Mouse (Mus musculus): Measurements from ENCODE around the gene Gjb4. TPM values are rescaled to one million over a fixed set of nuclear protein-coding genes. Genes with fewer than 3 reads are reported as not detected.

The Gjb4 gene
- total RNA-seq (2014; rRNA removed): not detected in 2 replicates
- not detected in 2 replicates for polyA plus RNA-seq (2015; fragmentation: Nextera tagmentation; extraction: Ambion mirVana)

DNA sequence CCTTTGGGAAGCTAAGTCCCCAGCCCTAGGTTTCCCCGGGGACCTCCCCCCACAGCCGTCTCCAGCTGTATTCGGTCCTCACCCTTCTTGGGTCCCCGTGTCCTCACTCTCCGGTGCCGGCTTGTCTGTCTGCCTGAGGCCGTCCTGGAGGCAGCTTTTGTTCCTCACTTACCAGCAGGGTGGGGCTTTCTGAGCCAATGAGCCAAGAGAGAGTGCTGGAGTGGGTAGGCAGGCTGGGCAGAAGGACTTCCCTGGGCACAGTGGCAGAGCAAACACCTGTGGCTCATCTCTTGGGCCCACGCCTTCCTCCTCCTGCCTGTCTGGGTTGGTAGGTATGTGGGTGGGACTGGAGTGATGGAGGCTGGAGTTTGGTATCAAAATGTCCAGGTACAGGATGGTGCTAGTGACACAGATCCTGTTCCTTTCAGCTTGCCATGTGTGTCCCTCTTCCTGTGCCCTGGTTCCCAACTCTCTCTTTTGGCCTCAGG, at the start of gene Gjb4:
TSS of gene Gjb4 (minus strand) at position 131 of the 488 bp plus-strand sequence.
- no peak within 1 kb of the TSS for H3K4me2 ChIP-seq (ENCODE audit: low read depth, low read length, poor library complexity, severe bottlenecking)
- H3K9me3 ChIP-seq (ENCODE audit: low read length): no peaks in the 10 kb centered on the region
- WGBS: 31% methylated on average over 8 of the region's 8 CpGs
- H3K36me3 ChIP-seq (ENCODE audit: insufficient read depth, low read length): no peaks in the 10 kb centered on the region
- H3K4me1 ChIP-seq (ENCODE audit: insufficient read depth, low read length): no peaks in the 10 kb centered on the region
- no peak within 1 kb of the TSS for H3K27ac ChIP-seq (ENCODE audit: low read depth, low read length)
- TF ChIP-seq CTCF (IDR thresholded peaks at IDR 0.05): no peak
- no peak within 1 kb of the TSS for H3K9ac ChIP-seq (replicated peaks; ENCODE audit: low read length, poor library complexity, severe bottlenecking)
- no peaks in the 10 kb centered on the region for H3K27me3 ChIP-seq (ENCODE audit: insufficient read depth, low read length)
- no peak for DNase-seq (ENCODE audit: low spot score)
- H3K4me3 ChIP-seq (ENCODE audit: low read depth, low read length): no peak within 1 kb of the TSS
- no peak for ATAC-seq (ENCODE audit: low FRiP score)

DNA sequence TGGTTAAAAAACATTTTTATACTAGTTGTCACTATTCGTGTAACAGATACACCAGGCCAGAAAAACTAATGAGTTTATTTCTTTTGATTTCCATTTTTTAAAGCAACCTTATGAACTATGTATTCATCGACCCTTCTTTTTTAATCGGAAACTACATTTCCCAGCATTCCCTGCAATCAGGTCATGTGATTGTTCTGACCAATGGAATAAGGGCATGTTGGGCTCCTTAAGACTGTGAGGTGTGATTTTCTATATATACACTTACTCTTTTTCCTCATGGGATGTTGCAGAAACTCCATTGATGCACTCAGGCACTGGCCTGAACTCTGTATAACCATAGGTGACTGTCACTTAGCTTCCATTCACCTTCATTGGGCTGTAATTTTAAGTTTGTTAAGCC, 48.7 kb upstream of the Gjb4 start:
- Histone ChIP-seq H3K27me3 (ENCODE audit: insufficient read depth, low read length) (no peaks in the 10 kb centered on the region), H3K4me1 (ENCODE audit: insufficient read depth, low read length) (0 out of 2 replicates have a peak, but pooled peaks cover 6% of the 10 kb centered on the region), H3K4me2 (ENCODE audit: low read depth, low read length, poor library complexity, severe bottlenecking) (no peak overlapping the region), H3K36me3 (ENCODE audit: insufficient read depth, low read length) (no peaks in the 10 kb centered on the region), H3K9me3 (ENCODE audit: low read length) (no peaks in the 10 kb centered on the region), H3K4me3 (ENCODE audit: low read depth, low read length) (no peak overlapping the region), H3K9ac (replicated peaks; ENCODE audit: low read length, poor library complexity, severe bottlenecking) (no peak overlapping the region), H3K27ac (ENCODE audit: low read depth, low read length) (no peak overlapping the region)
- ATAC-seq (ENCODE audit: low FRiP score): no peak
- peak; percentile 71 for DNase-seq (ENCODE audit: low spot score)
- 48% methylated on average over 3 of the region's 3 CpGs for WGBS
- TF ChIP-seq CTCF (IDR thresholded peaks at IDR 0.05): no peak

- DNase-seq (ENCODE audit: low spot score): peak; percentile 62
- TF ChIP-seq CTCF (IDR thresholded peaks at IDR 0.05): no peak
- WGBS: 51% methylated on average over 4 of the region's 4 CpGs
These were observed 48.3 kb upstream of the Gjb4 start for GRCm38 (mm10) chr4:127402166-127402565.

GRCm38 (mm10) chr4:127400165-127401145, 46.6 kb upstream of the Gjb4 start:
- H3K4me2 ChIP-seq (ENCODE audit: low read depth, low read length, poor library complexity, severe bottlenecking): no peak overlapping the region
- no peak overlapping the region for H3K9ac ChIP-seq (replicated peaks; ENCODE audit: low read length, poor library complexity, severe bottlenecking)
- ATAC-seq (ENCODE audit: low FRiP score) (peak; percentile 27; the same call in 1 of the 2 replicates), DNase-seq (ENCODE audit: low spot score) (peak; percentile 81)
- H3K27ac ChIP-seq (ENCODE audit: low read depth, low read length): no peak overlapping the region
- H3K4me3 ChIP-seq (ENCODE audit: low read depth, low read length): no peak overlapping the region
- H3K36me3 ChIP-seq (ENCODE audit: insufficient read depth, low read length): no peaks in the 10 kb centered on the region
- no peaks in the 10 kb centered on the region for H3K9me3 ChIP-seq (ENCODE audit: low read length)
- 69% methylated on average over 11 of the region's 11 CpGs for WGBS
- no peaks in the 10 kb centered on the region for H3K27me3 ChIP-seq (ENCODE audit: insufficient read depth, low read length)
- no peak for TF ChIP-seq CTCF (IDR thresholded peaks at IDR 0.05)
- 0 out of 2 replicates have a peak, but pooled peaks cover 6% of the 10 kb centered on the region for H3K4me1 ChIP-seq (ENCODE audit: insufficient read depth, low read length)

More at GRCm38 (mm10) chr4:127402166-127402565, 48.3 kb upstream of the Gjb4 start:
- 0 out of 2 replicates have a peak, but pooled peaks cover 6% of the 10 kb centered on the region for H3K4me1 ChIP-seq (ENCODE audit: insufficient read depth, low read length)
- H3K4me2 ChIP-seq (ENCODE audit: low read depth, low read length, poor library complexity, severe bottlenecking): no peak overlapping the region
- H3K36me3 ChIP-seq (ENCODE audit: insufficient read depth, low read length): no peaks in the 10 kb centered on the region
- no peak overlapping the region for H3K27ac ChIP-seq (ENCODE audit: low read depth, low read length)
- H3K4me3 ChIP-seq (ENCODE audit: low read depth, low read length): no peak overlapping the region
- H3K27me3 ChIP-seq (ENCODE audit: insufficient read depth, low read length): no peaks in the 10 kb centered on the region
- no peak for ATAC-seq (ENCODE audit: low FRiP score)
- no peaks in the 10 kb centered on the region for H3K9me3 ChIP-seq (ENCODE audit: low read length)
- no peak overlapping the region for H3K9ac ChIP-seq (replicated peaks; ENCODE audit: low read length, poor library complexity, severe bottlenecking)

GRCm38 (mm10) chr4:127395591-127395990, 41.7 kb upstream of the Gjb4 start:
- Histone ChIP-seq H3K27ac (ENCODE audit: low read depth, low read length) (no peak overlapping the region), H3K27me3 (ENCODE audit: insufficient read depth, low read length) (no peaks in the 10 kb centered on the region), H3K9me3 (ENCODE audit: low read length) (no peaks in the 10 kb centered on the region), H3K4me2 (ENCODE audit: low read depth, low read length, poor library complexity, severe bottlenecking) (no peak overlapping the region), H3K9ac (replicated peaks; ENCODE audit: low read length, poor library complexity, severe bottlenecking) (no peak overlapping the region), H3K4me1 (ENCODE audit: insufficient read depth, low read length) (no peaks in the 10 kb centered on the region), H3K4me3 (ENCODE audit: low read depth, low read length) (no peak overlapping the region), H3K36me3 (ENCODE audit: insufficient read depth, low read length) (no peaks in the 10 kb centered on the region)
- TF ChIP-seq CTCF (IDR thresholded peaks at IDR 0.05): no peak
- 87% methylated on average over 4 of the region's 4 CpGs for WGBS
- DNase-seq (ENCODE audit: low spot score) (no peak), ATAC-seq (ENCODE audit: low FRiP score) (no peak)

DNA sequence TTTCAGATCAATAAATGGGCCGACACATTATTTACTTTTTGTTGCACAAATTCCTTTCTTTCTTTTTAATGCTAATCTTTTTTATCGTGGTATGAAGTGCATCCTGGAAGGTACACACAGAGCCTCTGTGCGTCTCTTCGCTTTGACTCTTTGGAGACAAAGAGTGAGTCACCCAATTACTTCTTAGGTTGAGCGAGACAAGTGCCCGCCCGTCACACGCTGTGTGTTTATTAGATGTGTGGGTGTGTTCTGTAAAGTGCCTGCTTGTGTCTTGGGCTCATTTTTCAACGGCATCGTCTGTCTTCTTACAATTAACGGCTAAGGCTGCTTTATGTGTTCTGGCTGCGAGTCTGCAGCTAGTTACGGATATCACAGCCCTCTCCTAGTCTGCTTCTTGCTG, 35.8 kb upstream of the Gjb4 start:
- H3K9me3 ChIP-seq (ENCODE audit: low read length): no peaks in the 10 kb centered on the region
- no peak for ATAC-seq (ENCODE audit: low FRiP score)
- 61% methylated on average over 13 of the region's 13 CpGs for WGBS
- DNase-seq (ENCODE audit: low spot score): no peak
- no peaks in the 10 kb centered on the region for H3K36me3 ChIP-seq (ENCODE audit: insufficient read depth, low read length)
- no peak for TF ChIP-seq CTCF (IDR thresholded peaks at IDR 0.05)
- no peak overlapping the region for H3K4me3 ChIP-seq (ENCODE audit: low read depth, low read length)
- H3K9ac ChIP-seq (replicated peaks; ENCODE audit: low read length, poor library complexity, severe bottlenecking): no peak overlapping the region
- no peak overlapping the region for H3K27ac ChIP-seq (ENCODE audit: low read depth, low read length)
- H3K4me2 ChIP-seq (ENCODE audit: low read depth, low read length, poor library complexity, severe bottlenecking): no peak overlapping the region
- H3K27me3 ChIP-seq (ENCODE audit: insufficient read depth, low read length): no peaks in the 10 kb centered on the region
- no peaks in the 10 kb centered on the region for H3K4me1 ChIP-seq (ENCODE audit: insufficient read depth, low read length)
